Mouse (Mus musculus): ENCODE results near the gene Zfp451.

DNA sequence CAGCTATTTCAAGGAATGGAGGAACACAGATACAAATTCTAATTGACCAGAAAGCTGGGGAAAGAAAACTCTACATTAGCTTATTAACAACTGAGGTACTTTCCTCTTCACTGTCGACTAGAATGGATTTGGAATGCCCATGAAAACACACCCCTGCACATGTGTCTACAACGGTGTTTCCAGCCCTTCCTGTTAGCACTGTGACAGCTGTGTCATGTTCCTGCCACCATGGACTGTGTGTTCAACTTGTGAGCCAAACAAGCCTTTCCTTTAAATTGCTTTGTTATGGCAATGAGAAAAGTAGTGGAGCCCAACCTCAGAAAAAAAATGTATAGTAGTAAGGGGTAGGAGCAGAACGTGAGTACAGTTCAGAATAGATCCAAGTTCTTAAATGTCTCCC is 25.9 kb downstream of the Zfp451 start:
- TF ChIP-seq POLR2A (IDR thresholded peaks at IDR 0.05; ENCODE audit: control insufficient read depth, extremely low read depth, insufficient read depth, low read length, poor library complexity) (no peak), CTCF (IDR thresholded peaks at IDR 0.05; ENCODE audit: borderline replicate concordance, control insufficient read depth, extremely low read depth, insufficient read depth, low read length, poor library complexity) (no peak)
